Mouse (Mus musculus): ENCODE measurements around the gene Pde8b. TPM values are rescaled to one million over a fixed set of nuclear protein-coding genes. Genes with fewer than 3 reads are reported as not detected.

Gene Pde8b
- polyA plus RNA-seq, 1 experiment from 2014 or later, result 1.5 TPM

DNA sequence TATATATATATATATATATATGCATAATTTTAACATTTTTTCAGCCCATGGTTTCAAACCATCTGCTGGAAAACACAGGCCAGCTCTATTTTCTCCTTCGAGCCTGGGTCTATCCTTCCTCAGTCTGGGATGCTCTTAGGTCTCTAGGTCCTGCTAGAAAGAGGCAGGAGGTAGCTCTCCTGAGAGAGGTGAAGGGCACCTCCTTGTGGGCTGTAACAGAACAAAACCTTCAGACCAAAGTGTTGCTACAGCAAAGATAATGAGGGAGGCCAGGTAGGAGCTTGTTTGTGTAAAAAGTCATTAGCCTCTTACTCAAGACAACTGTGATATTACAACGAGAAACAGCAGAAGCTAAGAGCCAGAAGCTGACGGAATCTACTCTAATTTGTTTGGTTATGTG is 140.6 kb downstream of the Pde8b start:
- DNase-seq (ENCODE audit: extremely low spot score, low spot score), result no peak
- Histone ChIP-seq H3K36me3 (replicated peaks) (no peaks in the 10 kb centered on the region), H3K4me3 (no peak overlapping the region), H3K9me3 (no peaks in the 10 kb centered on the region), H3K27ac (no peak overlapping the region), H3K4me1 (no peaks in the 10 kb centered on the region; the same call in 1 of the 2 replicates), H3K27me3 (ENCODE audit: poor library complexity, severe bottlenecking) (no peaks in the 10 kb centered on the region)
- WGBS, result 86% methylated on average over 3 of the region's 3 CpGs

DNA sequence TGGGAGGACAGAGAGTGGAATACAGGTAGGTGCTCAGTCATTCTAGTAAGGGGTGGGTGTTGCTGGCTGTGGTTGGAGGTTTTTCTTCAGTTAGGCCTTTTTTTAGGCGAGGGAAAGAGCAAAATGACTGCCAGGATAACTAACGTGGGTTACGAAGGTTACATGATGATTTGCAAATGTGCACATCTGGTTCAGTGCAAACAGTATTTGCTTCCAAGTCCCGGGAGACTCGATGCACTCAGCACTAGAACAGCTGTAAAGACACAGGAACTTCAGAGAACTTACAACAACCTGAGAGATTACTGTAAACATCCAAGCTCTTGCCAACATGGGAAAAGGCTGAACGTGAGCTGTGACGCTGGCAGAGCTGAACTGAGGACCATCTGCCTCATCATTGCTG is 142.1 kb downstream of the Pde8b start:
- Histone ChIP-seq H3K27ac (no peak overlapping the region), H3K4me3 (no peak overlapping the region), H3K9me3 (no peaks in the 10 kb centered on the region), H3K36me3 (replicated peaks) (no peaks in the 10 kb centered on the region), H3K27me3 (ENCODE audit: poor library complexity, severe bottlenecking) (no peaks in the 10 kb centered on the region), H3K4me1 (no peaks in the 10 kb centered on the region; the same call in 1 of the 2 replicates)
- no peak for DNase-seq (ENCODE audit: extremely low spot score, low spot score)
- 80% methylated on average over 7 of the region's 7 CpGs for WGBS

GRCm38 (mm10) chr13:95104865-95105264 is 145.3 kb downstream of the Pde8b start:
- Histone ChIP-seq H3K4me3 (no peak overlapping the region), H3K27me3 (ENCODE audit: poor library complexity, severe bottlenecking) (no peaks in the 10 kb centered on the region), H3K9me3 (no peaks in the 10 kb centered on the region), H3K27ac (no peak overlapping the region), H3K4me1 (no peaks in the 10 kb centered on the region; the same call in 1 of the 2 replicates), H3K36me3 (replicated peaks) (no peaks in the 10 kb centered on the region)
- no peak for DNase-seq (ENCODE audit: extremely low spot score, low spot score)
- WGBS, result 81% methylated on average over 4 of the region's 4 CpGs

DNA sequence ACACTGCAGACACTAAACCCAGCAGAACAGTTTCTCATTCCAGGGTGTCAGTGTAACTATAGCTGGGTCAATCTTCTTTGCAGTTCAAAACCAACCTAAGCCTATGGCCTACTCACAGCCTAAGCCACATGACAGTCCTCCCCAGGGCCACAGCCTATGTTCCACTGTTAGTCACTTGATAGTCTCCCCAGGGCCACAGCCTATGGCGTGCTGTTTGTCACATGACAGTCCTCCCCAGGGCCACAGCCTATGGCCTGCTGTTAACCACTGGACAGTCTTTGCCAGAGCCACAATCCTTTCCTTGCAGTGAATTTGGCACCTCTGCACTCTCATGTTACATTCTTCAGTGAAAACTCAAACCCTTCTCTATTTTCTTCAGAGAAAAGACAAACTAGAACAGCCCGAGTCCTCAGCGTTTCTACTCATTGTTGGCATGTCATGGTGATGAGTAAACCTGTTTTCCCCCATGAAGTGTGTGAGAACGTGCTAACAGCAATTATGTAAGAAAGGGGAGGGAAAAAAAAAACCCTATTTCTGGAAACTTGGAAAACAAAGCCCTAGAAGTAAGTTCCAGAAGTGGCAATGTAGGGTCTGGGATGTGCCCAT is 147.0 kb downstream of the Pde8b start:
- 70% methylated on average over 4 of the region's 4 CpGs for WGBS
- no peak for DNase-seq (ENCODE audit: extremely low spot score, low spot score)
- no peak overlapping the region for H3K27ac ChIP-seq
- no peaks in the 10 kb centered on the region for H3K9me3 ChIP-seq
- H3K4me3 ChIP-seq, result no peak overlapping the region
- H3K4me1 ChIP-seq, result no peaks in the 10 kb centered on the region; the same call in 1 of the 2 replicates
- H3K36me3 ChIP-seq (replicated peaks), result no peaks in the 10 kb centered on the region
- no peaks in the 10 kb centered on the region for H3K27me3 ChIP-seq (ENCODE audit: poor library complexity, severe bottlenecking)

GRCm38 (mm10) chr13:95101315-95101714 is 148.8 kb downstream of the Pde8b start:
- no peak for DNase-seq (ENCODE audit: extremely low spot score, low spot score)
- Histone ChIP-seq H3K4me3 (no peak overlapping the region), H3K4me1 (no peaks in the 10 kb centered on the region; the same call in 1 of the 2 replicates), H3K36me3 (replicated peaks) (no peaks in the 10 kb centered on the region), H3K9me3 (no peaks in the 10 kb centered on the region), H3K27ac (no peak overlapping the region), H3K27me3 (ENCODE audit: poor library complexity, severe bottlenecking) (no peaks in the 10 kb centered on the region)
- 90% methylated on average over 8 of the region's 8 CpGs for WGBS

GRCm38 (mm10) chr13:95098931-95099720 is 151.0 kb downstream of the Pde8b start:
- no peaks in the 10 kb centered on the region for H3K9me3 ChIP-seq
- no peaks in the 10 kb centered on the region for H3K36me3 ChIP-seq (replicated peaks)
- H3K27me3 ChIP-seq (ENCODE audit: poor library complexity, severe bottlenecking), result no peaks in the 10 kb centered on the region
- no peak overlapping the region for H3K27ac ChIP-seq
- WGBS, result 83% methylated on average over 8 of the region's 8 CpGs
- DNase-seq (ENCODE audit: extremely low spot score, low spot score), result no peak
- H3K4me1 ChIP-seq, result peaks cover 7% of the 10 kb centered on the region; the same call in 1 of the 2 replicates
- no peak overlapping the region for H3K4me3 ChIP-seq

DNA sequence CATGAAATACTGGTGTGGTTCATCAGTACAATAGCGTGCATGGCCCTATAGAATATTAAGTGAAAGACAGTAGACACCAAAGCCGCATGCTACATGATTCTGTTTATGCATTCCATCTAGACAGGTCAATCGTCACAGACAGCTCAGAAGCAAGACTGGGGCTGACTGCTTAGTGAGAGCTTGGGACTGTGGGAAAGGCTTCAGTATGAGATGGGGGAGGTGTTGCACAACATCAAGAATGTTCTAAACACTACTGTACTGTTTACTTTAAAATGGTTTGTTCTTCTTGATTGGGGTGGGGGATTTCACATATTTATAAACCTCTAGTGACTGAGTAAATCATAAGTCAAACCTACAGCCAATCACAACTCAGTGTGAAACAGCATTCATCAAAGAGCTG is 153.5 kb downstream of the Pde8b start:
- Histone ChIP-seq H3K36me3 (replicated peaks) (no peaks in the 10 kb centered on the region), H3K27ac (no peak overlapping the region), H3K27me3 (ENCODE audit: poor library complexity, severe bottlenecking) (no peaks in the 10 kb centered on the region), H3K4me3 (no peak overlapping the region), H3K9me3 (no peaks in the 10 kb centered on the region), H3K4me1 (peaks cover 7% of the 10 kb centered on the region; the same call in 1 of the 2 replicates)
- WGBS, result 94% methylated on average over 3 of the region's 3 CpGs
- DNase-seq (ENCODE audit: extremely low spot score, low spot score), result no peak

DNA sequence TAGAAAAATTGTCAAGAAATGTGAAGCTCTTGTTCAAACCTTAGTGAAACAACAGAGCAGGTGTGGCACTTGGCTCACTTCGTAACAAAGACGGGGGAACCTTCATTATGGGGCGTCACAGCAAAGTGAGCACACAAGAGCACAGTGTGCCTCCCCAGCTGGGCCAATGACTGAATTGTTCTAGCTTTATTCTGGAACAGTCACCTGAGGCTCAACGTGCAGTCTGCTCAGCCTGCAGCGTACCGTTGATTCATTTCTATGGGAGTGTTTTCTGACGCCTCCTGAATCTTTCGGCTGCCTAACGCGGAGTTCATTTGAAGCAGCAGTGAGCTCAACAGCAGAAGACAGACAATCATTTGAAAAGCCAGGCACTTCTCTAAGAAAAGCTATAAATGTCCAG is 154.3 kb downstream of the Pde8b start:
- Histone ChIP-seq H3K4me3 (no peak overlapping the region), H3K36me3 (replicated peaks) (no peaks in the 10 kb centered on the region), H3K27ac (no peak overlapping the region), H3K4me1 (peaks cover 7% of the 10 kb centered on the region; the same call in 1 of the 2 replicates), H3K9me3 (no peaks in the 10 kb centered on the region), H3K27me3 (ENCODE audit: poor library complexity, severe bottlenecking) (no peaks in the 10 kb centered on the region)
- no peak for DNase-seq (ENCODE audit: extremely low spot score, low spot score)
- WGBS, result 81% methylated on average over 10 of the region's 10 CpGs

DNA sequence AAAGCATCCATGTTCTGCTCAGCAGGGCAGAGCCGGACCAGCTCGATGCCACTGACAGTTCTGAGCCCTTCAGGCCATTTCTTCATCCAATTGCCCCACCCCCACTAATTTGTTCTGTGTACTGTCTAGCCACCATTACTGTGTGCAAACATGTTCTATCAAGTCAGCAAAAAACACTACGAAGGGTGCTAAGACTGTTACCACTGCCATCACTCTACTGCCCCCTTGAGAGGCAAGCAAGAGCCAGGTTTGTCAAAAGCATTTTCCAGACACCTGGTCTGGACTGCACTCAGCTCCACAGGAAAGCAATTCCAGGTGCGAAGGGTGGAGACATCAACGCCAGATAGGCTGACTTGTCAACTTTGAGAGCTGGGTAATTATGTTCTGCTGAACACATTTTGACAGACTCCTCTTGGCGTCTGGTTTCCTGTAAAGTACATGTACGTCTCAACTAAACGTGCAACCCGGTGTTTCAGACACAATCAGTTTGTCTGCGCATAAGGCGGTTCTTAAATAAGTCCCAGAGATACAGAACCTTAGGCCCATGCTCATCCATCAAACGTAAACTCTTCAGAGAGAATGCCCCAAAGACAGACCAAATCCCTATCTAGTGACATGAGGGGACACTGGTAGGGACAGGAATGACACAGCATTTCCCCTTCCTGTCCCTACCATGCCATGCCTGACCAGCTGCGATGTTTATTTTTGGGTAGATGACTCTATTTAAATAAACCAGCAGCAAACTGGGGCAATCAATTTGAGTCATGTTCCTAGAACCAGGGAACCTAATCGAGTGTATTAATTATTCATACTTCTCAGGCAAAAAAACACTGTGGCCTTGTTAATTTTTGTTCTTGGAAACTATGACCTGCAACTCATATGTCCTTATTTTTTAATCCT is 158.3 kb downstream of the Pde8b start:
- H3K27me3 ChIP-seq (ENCODE audit: poor library complexity, severe bottlenecking), result no peaks in the 10 kb centered on the region
- 93% methylated on average over 14 of the region's 14 CpGs for WGBS
- no peak overlapping the region for H3K27ac ChIP-seq
- no peaks in the 10 kb centered on the region for H3K36me3 ChIP-seq (replicated peaks)
- no peaks in the 10 kb centered on the region for H3K9me3 ChIP-seq
- H3K4me3 ChIP-seq, result no peak overlapping the region
- DNase-seq (ENCODE audit: extremely low spot score, low spot score), result no peak
- peaks cover 7% of the 10 kb centered on the region; the same call in 1 of the 2 replicates for H3K4me1 ChIP-seq

DNA sequence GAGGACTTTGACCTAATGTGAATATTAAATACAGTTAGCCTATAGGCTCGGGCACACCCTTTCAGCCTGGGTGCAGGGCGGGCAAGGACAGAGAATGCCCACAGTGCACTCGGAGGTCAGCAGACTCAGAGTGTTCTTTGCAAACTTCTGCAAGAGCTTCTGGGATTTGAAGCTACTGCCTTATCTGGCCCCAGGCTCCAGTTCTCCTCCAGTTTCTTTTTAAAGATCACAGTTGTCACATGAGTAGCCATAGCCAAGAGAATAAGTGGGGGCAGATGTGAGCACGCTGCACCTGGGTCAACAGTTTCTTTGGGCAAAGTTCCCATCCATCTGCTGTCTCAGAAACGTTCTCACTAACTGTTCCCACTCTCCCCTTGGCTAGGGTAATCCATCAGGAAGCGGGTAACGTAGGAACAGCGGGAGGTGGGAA is 162.8 kb downstream of the Pde8b start:
- DNase-seq (ENCODE audit: extremely low spot score, low spot score), result no peak
- Histone ChIP-seq H3K9me3 (no peaks in the 10 kb centered on the region), H3K4me3 (no peak overlapping the region), H3K4me1 (no peaks in the 10 kb centered on the region), H3K36me3 (replicated peaks) (no peaks in the 10 kb centered on the region), H3K27ac (no peak overlapping the region), H3K27me3 (ENCODE audit: poor library complexity, severe bottlenecking) (no peaks in the 10 kb centered on the region)
- WGBS, result 82% methylated on average over 8 of the region's 8 CpGs

DNA sequence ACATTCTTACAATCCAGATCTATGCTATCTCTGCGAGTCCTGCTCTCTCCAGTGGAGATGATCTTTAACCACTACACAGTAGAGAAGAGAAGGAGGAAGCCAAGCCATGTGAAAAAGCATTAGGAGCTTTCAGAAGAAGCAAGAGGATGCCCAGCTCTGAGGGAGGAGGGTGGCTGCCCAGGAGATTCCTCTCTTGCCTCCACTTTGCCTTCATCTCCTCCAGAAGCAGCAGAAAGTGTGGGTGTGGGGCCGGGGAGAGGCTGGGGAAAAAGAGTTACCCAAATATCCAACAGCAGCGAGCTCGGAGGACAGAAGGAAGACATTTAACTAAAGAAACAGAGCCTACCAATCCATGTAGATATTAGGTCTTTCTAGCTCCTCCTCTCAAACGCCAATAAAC is 164.1 kb downstream of the Pde8b start:
- Histone ChIP-seq H3K4me3 (no peak overlapping the region), H3K9me3 (no peaks in the 10 kb centered on the region), H3K36me3 (replicated peaks) (no peaks in the 10 kb centered on the region), H3K27ac (no peak overlapping the region), H3K4me1 (no peaks in the 10 kb centered on the region), H3K27me3 (ENCODE audit: poor library complexity, severe bottlenecking) (no peaks in the 10 kb centered on the region)
- DNase-seq (ENCODE audit: extremely low spot score, low spot score), result no peak
- 86% methylated on average over 5 of the region's 5 CpGs for WGBS

DNA sequence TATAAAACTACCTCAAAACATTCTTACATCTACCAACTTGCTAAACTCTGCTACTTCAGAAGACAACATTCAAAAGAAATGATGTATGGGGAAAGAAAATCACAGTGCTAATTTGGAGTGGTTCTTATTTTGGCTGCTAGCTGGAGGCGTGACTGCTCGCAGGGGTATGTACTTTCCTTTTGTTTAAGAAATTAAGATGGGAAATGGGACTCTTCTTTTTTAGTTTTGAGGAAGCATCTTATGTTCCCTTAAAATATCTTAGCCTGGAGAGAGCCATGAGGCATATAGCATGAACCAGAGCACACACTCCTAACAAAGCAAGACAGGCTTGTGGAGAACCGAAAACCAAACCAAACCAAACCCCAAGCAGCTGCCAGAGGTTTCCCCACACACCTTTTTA is 167.5 kb downstream of the Pde8b start:
- H3K4me1 ChIP-seq, result peaks cover 7% of the 10 kb centered on the region
- DNase-seq (ENCODE audit: extremely low spot score, low spot score), result no peak
- no peaks in the 10 kb centered on the region for H3K36me3 ChIP-seq (replicated peaks)
- no peaks in the 10 kb centered on the region for H3K27me3 ChIP-seq (ENCODE audit: poor library complexity, severe bottlenecking)
- 87% methylated on average over 3 of the region's 3 CpGs for WGBS
- H3K27ac ChIP-seq, result no peak overlapping the region
- no peak overlapping the region for H3K4me3 ChIP-seq
- no peaks in the 10 kb centered on the region for H3K9me3 ChIP-seq

All from forebrain, embryonic 10.5 days (tissue).